Mouse (Mus musculus) thymus, postnatal 0 days (tissue): ENCODE data around the gene Sgk1. TPM values are rescaled to one million over a fixed set of nuclear protein-coding genes. Genes with fewer than 3 reads are reported as not detected.

ENCODE experiments used
- DNase-seq: peaks from one replicate; pipeline ENCODE4 v3.0.0-alpha.2; 2015; ENCODE audit warnings: low spot score
- polyA plus RNA-seq: library from polyadenylated mRNA; unstranded; fragments of >200 nt; fragmentation: Nextera tagmentation; extraction: Ambion mirVana; gene quantifications from 2 replicates; pipeline ENCODE4 v1.2.1, GENCODE M21; 2015

Sgk1 gene
- 24.0 and 26.0 TPM in 2 replicates for polyA plus RNA-seq

GRCm38 (mm10) chr10:21882184-21883081 lies at the start of gene Sgk1:
Gene Sgk1, plus strand, starts transcription at chr10:21882184.
- peak; percentile 6 for DNase-seq

- DNase-seq: no peak
These were observed 49.7 kb upstream of the Sgk1 start for GRCm38 (mm10) chr10:21832282-21832681.

GRCm38 (mm10) chr10:21833757-21834156 lies 48.2 kb upstream of the Sgk1 start:
- no peak for DNase-seq

GRCm38 (mm10) chr10:21835077-21835476 lies 46.9 kb upstream of the Sgk1 start:
- DNase-seq: no peak

GRCm38 (mm10) chr10:21839248-21840155 lies 42.5 kb upstream of the Sgk1 start:
- no peak for DNase-seq

GRCm38 (mm10) chr10:21843326-21843725 lies 38.7 kb upstream of the Sgk1 start:
- DNase-seq: no peak

- DNase-seq: no peak
These were observed 38.1 kb upstream of the Sgk1 start for GRCm38 (mm10) chr10:21843861-21844260.

GRCm38 (mm10) chr10:21844391-21844790 lies 37.6 kb upstream of the Sgk1 start:
- DNase-seq: no peak

GRCm38 (mm10) chr10:21845601-21846282 lies 36.2 kb upstream of the Sgk1 start:
- DNase-seq: no peak

GRCm38 (mm10) chr10:21846366-21846765 lies 35.6 kb upstream of the Sgk1 start:
- no peak for DNase-seq

- DNase-seq: no peak
These were observed 34.8 kb upstream of the Sgk1 start for GRCm38 (mm10) chr10:21847026-21847820.

GRCm38 (mm10) chr10:21847931-21848670 lies 33.9 kb upstream of the Sgk1 start:
- DNase-seq: no peak

- no peak for DNase-seq
These were observed 32.7 kb upstream of the Sgk1 start for GRCm38 (mm10) chr10:21849251-21849650.

- DNase-seq: no peak
These were observed 31.7 kb upstream of the Sgk1 start for GRCm38 (mm10) chr10:21850330-21850729.

GRCm38 (mm10) chr10:21853122-21853521 lies 28.9 kb upstream of the Sgk1 start:
- DNase-seq: no peak

GRCm38 (mm10) chr10:21853566-21854328 lies 28.2 kb upstream of the Sgk1 start:
- no peak for DNase-seq

GRCm38 (mm10) chr10:21855338-21855737 lies 26.6 kb upstream of the Sgk1 start:
- DNase-seq: no peak

GRCm38 (mm10) chr10:21857676-21858075 lies 24.3 kb upstream of the Sgk1 start:
- DNase-seq: no peak

GRCm38 (mm10) chr10:21858437-21858974 lies 23.5 kb upstream of the Sgk1 start:
- no peak for DNase-seq
